Mouse (Mus musculus): ENCODE measurements around the gene Il4i1.

Il4i1 gene

DNA sequence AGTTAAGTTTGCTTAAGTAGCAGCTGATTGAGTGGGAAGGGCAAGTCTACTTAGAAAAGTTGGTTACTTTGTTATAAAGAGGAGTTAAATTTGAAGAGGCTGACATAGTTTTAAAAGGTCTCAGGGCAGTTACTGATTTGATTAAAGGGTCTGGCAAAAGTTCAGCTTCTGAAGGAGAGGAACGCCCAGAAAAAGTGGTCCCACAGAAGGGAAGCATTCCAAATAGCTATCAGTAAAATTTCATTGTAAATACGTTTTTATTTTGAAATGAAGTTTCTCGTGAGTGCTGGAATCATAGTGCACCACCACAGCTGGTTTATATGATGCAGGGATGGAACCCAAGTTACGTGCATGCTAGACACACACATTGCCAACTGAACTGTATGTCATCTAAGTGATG, 16.6 kb downstream of the Il4i1 start:
- no peak for DNase-seq (ENCODE audit: low read depth, low spot score)
- H3K27me3 ChIP-seq (ENCODE audit: control insufficient read depth, insufficient read depth, low read length, poor library complexity, severe bottlenecking): no peaks in the 10 kb centered on the region
- H3K36me3 ChIP-seq (ENCODE audit: control insufficient read depth, insufficient read depth, low read length, poor library complexity, severe bottlenecking): peaks cover 5% of the 10 kb centered on the region

DNA sequence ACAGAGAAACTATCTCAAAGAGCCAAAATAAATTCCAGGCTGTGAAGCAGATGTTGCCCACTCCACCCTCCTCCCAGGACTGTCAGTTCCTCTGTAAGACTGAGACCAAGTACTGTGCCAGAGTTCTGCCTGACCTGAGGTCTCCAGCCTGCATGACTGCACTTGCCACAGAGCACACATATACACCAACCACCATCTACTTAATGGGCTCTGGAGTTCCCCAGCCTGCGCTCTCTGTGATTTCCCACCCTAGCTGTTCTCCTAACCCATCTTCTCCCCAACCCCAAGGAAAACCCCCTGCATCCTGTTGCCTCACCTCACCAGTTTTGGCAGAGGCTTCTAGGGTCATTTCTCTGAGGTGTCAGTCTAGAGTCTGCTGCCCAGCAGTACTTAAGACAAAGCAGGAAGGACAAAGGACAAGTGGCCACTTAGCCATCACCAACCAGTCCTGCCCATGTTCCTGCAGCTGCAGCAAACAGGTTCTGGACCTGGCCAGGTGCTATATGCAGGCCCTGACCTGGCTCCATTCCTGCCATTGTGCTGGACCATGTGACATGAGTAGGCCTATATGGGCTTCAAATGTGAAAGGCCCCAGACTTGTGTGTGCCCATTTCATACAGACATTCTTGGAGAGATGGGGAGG, 19.3 kb downstream of the Il4i1 start:
- Histone ChIP-seq H3K27me3 (ENCODE audit: control insufficient read depth, insufficient read depth, low read length, poor library complexity, severe bottlenecking) (no peaks in the 10 kb centered on the region), H3K36me3 (ENCODE audit: control insufficient read depth, insufficient read depth, low read length, poor library complexity, severe bottlenecking) (peaks cover 3% of the 10 kb centered on the region)
- DNase-seq (ENCODE audit: low read depth, low spot score): peak; percentile 72

DNA sequence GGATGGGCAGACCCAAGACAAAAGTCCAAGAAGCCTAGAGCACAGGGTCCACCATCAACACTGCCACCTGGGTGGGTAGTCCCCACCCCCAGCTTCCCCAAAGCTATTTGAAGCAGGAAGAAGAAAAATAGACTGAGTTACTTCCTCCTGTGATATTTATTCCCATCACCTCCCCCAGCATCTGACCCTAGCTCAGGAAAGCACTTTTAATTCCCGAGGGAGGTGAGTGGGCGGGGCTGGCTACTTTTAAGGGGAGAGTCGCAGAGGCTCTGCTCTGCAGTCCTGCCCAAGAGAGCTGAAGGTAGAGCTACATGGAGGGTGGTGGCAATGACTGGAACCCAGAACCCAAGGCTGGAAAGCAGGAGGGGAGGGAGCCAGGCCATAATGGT, 19.8 kb downstream of the Il4i1 start:
- Histone ChIP-seq H3K36me3 (ENCODE audit: control insufficient read depth, insufficient read depth, low read length, poor library complexity, severe bottlenecking) (peaks cover under 1% of the 10 kb centered on the region), H3K27me3 (ENCODE audit: control insufficient read depth, insufficient read depth, low read length, poor library complexity, severe bottlenecking) (no peaks in the 10 kb centered on the region)
- peak; percentile 83 for DNase-seq (ENCODE audit: low read depth, low spot score)

GRCm38 (mm10) chr7:44836423-44837053, 20.4 kb downstream of the Il4i1 start:
- DNase-seq (ENCODE audit: low read depth, low spot score): peak; percentile 33
- Histone ChIP-seq H3K36me3 (ENCODE audit: control insufficient read depth, insufficient read depth, low read length, poor library complexity, severe bottlenecking) (no peaks in the 10 kb centered on the region; the same call in none of the 2 replicates), H3K27me3 (ENCODE audit: control insufficient read depth, insufficient read depth, low read length, poor library complexity, severe bottlenecking) (no peaks in the 10 kb centered on the region)

- Histone ChIP-seq H3K27me3 (ENCODE audit: control insufficient read depth, insufficient read depth, low read length, poor library complexity, severe bottlenecking) (no peaks in the 10 kb centered on the region), H3K36me3 (ENCODE audit: control insufficient read depth, insufficient read depth, low read length, poor library complexity, severe bottlenecking) (peaks cover 4% of the 10 kb centered on the region)
- no peak for DNase-seq (ENCODE audit: low read depth, low spot score)
These were observed 21.9 kb downstream of the Il4i1 start for GRCm38 (mm10) chr7:44838073-44838472.

DNA sequence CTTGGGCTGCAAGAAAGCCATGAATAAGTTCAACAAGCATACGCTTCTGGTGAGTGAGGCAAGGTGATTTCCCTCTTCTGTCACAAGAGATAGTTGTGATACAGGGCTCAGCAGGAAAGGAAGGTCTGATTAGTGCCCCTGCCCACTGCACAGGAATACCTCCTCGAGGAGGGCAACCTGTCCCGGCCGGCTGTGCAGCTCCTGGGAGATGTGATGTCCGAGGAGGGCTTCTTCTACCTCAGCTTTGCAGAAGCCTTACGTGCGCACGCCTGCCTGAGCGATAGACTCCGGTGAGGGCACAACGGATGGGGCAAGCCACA, 22.9 kb downstream of the Il4i1 start:
- H3K27me3 ChIP-seq (ENCODE audit: control insufficient read depth, insufficient read depth, low read length, poor library complexity, severe bottlenecking): no peaks in the 10 kb centered on the region
- no peak for DNase-seq (ENCODE audit: low read depth, low spot score)
- H3K36me3 ChIP-seq (ENCODE audit: control insufficient read depth, insufficient read depth, low read length, poor library complexity, severe bottlenecking): peaks cover 9% of the 10 kb centered on the region

GRCm38 (mm10) chr7:44839491-44840191, 23.5 kb downstream of the Il4i1 start:
- DNase-seq (ENCODE audit: low read depth, low spot score): peak; percentile 82
- Histone ChIP-seq H3K27me3 (ENCODE audit: control insufficient read depth, insufficient read depth, low read length, poor library complexity, severe bottlenecking) (no peaks in the 10 kb centered on the region), H3K36me3 (ENCODE audit: control insufficient read depth, insufficient read depth, low read length, poor library complexity, severe bottlenecking) (peaks cover 13% of the 10 kb centered on the region)

GRCm38 (mm10) chr7:44840426-44840825, 24.2 kb downstream of the Il4i1 start:
- H3K27me3 ChIP-seq (ENCODE audit: control insufficient read depth, insufficient read depth, low read length, poor library complexity, severe bottlenecking): no peaks in the 10 kb centered on the region
- peaks cover 14% of the 10 kb centered on the region for H3K36me3 ChIP-seq (ENCODE audit: control insufficient read depth, insufficient read depth, low read length, poor library complexity, severe bottlenecking)
- peak; percentile 67 for DNase-seq (ENCODE audit: low read depth, low spot score)

DNA sequence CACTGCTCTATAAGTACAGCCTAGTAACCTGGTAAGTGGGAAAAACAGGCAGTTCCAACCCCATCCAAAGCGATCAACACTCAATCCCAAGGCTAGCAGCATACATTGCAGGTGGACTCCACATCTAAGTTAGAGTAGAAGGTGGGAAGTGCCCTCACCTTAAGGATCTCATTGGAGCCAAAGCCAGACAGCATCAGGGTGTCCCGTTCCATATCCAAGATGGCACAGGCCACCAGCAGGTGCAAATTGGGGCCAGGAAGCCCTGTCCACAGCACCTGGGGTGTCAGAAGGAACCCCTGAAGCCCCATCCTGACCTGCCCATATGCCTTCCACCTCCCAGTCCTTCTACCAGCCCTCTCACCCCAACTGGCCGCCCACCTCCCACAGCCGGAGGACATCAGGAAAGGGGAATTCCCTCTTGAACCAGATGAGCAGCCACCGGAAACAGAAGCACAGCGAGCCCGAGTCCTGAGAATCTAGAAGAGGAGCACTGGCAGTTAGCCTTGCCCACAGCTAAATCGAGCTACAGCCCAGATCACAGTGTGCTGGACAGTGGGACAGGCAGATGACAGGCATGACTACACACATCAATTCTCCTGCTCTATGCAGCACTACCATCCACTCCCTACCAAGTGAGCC, 25.8 kb downstream of the Il4i1 start:
- Histone ChIP-seq H3K27me3 (ENCODE audit: control insufficient read depth, insufficient read depth, low read length, poor library complexity, severe bottlenecking) (no peaks in the 10 kb centered on the region), H3K36me3 (ENCODE audit: control insufficient read depth, insufficient read depth, low read length, poor library complexity, severe bottlenecking) (peaks cover 22% of the 10 kb centered on the region)
- DNase-seq (ENCODE audit: low read depth, low spot score): no peak

GRCm38 (mm10) chr7:44845006-44845405, 28.8 kb downstream of the Il4i1 start:
- DNase-seq (ENCODE audit: low read depth, low spot score): no peak
- Histone ChIP-seq H3K27me3 (ENCODE audit: control insufficient read depth, insufficient read depth, low read length, poor library complexity, severe bottlenecking) (no peaks in the 10 kb centered on the region), H3K36me3 (ENCODE audit: control insufficient read depth, insufficient read depth, low read length, poor library complexity, severe bottlenecking) (peaks cover 22% of the 10 kb centered on the region)

DNA sequence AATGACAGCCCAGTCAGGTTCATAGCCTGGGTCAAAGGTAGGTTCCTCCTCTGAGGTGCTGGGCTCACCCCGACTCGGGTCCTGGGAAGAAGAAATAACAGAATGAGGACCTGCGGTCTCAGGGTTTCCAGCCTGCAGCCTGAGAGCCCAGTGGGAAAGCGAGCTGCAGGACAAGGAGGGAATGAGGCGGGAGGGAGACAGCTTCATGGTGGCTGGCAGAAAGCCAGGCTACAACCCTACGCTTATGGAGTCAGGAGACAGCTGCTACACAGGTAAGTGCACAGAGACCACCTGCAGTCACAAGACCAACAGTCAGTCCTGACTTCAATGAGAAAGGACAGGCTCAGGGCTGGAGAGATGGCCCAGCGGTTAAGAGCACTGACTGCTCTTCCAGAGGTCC, 30.6 kb downstream of the Il4i1 start:
- H3K36me3 ChIP-seq (ENCODE audit: control insufficient read depth, insufficient read depth, low read length, poor library complexity, severe bottlenecking): peaks cover 22% of the 10 kb centered on the region

GRCm38 (mm10) chr7:44847772-44848171, 31.6 kb downstream of the Il4i1 start:
- Histone ChIP-seq H3K36me3 (ENCODE audit: control insufficient read depth, insufficient read depth, low read length, poor library complexity, severe bottlenecking) (peaks cover 18% of the 10 kb centered on the region), H3K27me3 (ENCODE audit: control insufficient read depth, insufficient read depth, low read length, poor library complexity, severe bottlenecking) (no peaks in the 10 kb centered on the region)
- no peak for DNase-seq (ENCODE audit: low read depth, low spot score)

More for the DNA sequence above, 30.6 kb downstream of the Il4i1 start:
- no peaks in the 10 kb centered on the region for H3K27me3 ChIP-seq (ENCODE audit: control insufficient read depth, insufficient read depth, low read length, poor library complexity, severe bottlenecking)
- DNase-seq (ENCODE audit: low read depth, low spot score): no peak

DNA sequence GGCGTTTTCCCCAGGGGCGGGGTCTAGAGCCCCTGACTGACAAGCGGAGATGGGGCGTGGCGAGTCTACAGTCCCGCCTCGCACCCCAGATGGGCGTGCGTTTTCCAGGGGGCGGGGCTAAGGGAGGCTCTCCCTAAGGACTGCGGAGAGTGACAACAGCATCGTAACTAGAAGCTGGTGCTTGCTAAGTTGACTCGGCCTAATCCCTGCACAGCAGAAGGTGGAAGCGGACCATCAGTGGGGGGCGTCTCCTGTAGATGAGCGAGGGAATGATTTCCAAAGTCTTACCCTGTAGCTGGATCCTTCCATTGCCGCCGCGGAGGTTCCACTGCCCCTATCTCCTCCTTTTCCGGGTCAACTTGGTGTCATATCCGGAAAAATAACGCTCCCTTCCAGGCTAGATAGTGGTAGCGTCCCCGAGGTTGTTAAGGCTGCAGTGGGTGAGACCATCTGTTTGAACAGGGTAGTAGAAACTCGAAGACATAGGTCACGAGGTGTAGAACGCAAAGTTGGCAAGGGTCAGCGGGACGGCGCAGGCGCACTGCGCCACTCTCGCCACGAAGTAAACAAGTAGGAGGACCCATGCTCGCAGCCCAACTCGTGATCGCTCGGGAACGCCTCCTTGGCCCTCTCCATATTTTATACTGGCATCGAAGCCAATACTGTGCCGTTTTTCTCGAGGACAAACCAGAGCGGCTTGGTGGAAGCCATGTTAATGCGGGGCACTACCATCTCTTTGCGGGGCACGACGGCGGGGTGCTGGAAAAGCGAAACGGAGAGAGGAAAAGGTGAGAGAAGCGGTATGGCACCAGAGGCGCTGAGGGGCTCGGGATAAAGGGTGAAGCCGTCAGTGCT, 32.6 kb downstream of the Il4i1 start, which contains the start of the genes Akt1s1 and Tbc1d17:
Gene Akt1s1, plus strand, starts transcription at position 431 of the 855 bp plus-strand sequence.
Gene Tbc1d17, minus strand, starts transcription at position 519 of the 855 bp plus-strand sequence.
- peak; percentile 100 for DNase-seq (ENCODE audit: low read depth, low spot score)
- H3K27me3 ChIP-seq (ENCODE audit: control insufficient read depth, insufficient read depth, low read length, poor library complexity, severe bottlenecking): no peaks in the 10 kb centered on the region
- H3K36me3 ChIP-seq (ENCODE audit: control insufficient read depth, insufficient read depth, low read length, poor library complexity, severe bottlenecking): peaks cover 15% of the 10 kb centered on the region

- H3K36me3 ChIP-seq (ENCODE audit: control insufficient read depth, insufficient read depth, low read length, poor library complexity, severe bottlenecking): peaks cover 9% of the 10 kb centered on the region
- peak; percentile 93 for DNase-seq (ENCODE audit: low read depth, low spot score)
These were observed 33.4 kb downstream of the Il4i1 start for GRCm38 (mm10) chr7:44849416-44850111.

More at GRCm38 (mm10) chr7:44849416-44850111, 33.4 kb downstream of the Il4i1 start:
- no peaks in the 10 kb centered on the region for H3K27me3 ChIP-seq (ENCODE audit: control insufficient read depth, insufficient read depth, low read length, poor library complexity, severe bottlenecking)

All from splenic B cell, adult 2 months (primary cell).